9 mouse cellular contexts compared by ENCODE assay signal in genomic region chr8:65618966-65619365, GRCm38 (mm10). TPM values are rescaled to one million over a fixed set of nuclear protein-coding genes. Genes with fewer than 3 reads are reported as not detected.
A peak's percentile ranks its signal among the peaks of the same experiment; 100 is the strongest.
DNase-seq lines count a peak whose midpoint lies in the region; ATAC-seq lines count a peak whose summit lies in the region.
"Had no signal": no experiment of that assay in that cellular context is flagged by ENCODE, and none has a peak within 500 bp of the region (broad histone marks: within the 10 kb centered on the region; RNA-seq: fewer than 3 reads in every experiment).

No protein-coding gene starts in this region.

- no peak overlapping the region for H3K9ac ChIP-seq in intestine, embryonic 16.5 days (ENCODE audit: low read depth, low read length)
- H3K9ac ChIP-seq: limb, embryonic 15.5 days had no signal

- no peak overlapping the region for H3K4me2 ChIP-seq in intestine, embryonic 16.5 days (ENCODE audit: low read depth, low read length)
- H3K4me2 ChIP-seq: limb, embryonic 15.5 days had no signal

- no peaks in the 10 kb centered on the region for H3K36me3 ChIP-seq in hindbrain, embryonic 10.5 days
- H3K36me3 ChIP-seq in intestine, embryonic 16.5 days (ENCODE audit: control insufficient read depth, insufficient read depth, low read length), result no peaks in the 10 kb centered on the region
- H3K36me3 ChIP-seq: limb, embryonic 15.5 days had no signal

- peaks cover 21% of the 10 kb centered on the region for H3K27me3 ChIP-seq in hindbrain, embryonic 10.5 days (ENCODE audit: insufficient read depth, poor library complexity, severe bottlenecking)
- H3K27me3 ChIP-seq in intestine, embryonic 16.5 days (replicated peaks; ENCODE audit: control insufficient read depth, insufficient read depth, low read length), result peaks cover 7% of the 10 kb centered on the region; the same call in 1 of the 2 replicates

- peaks cover 12% of the 10 kb centered on the region; the same call in 1 of the 2 replicates for H3K4me1 ChIP-seq in hindbrain, embryonic 10.5 days (replicated peaks)
- no peaks in the 10 kb centered on the region for H3K4me1 ChIP-seq in intestine, embryonic 16.5 days (ENCODE audit: control insufficient read depth, insufficient read depth, low read length)
- H3K4me1 ChIP-seq: limb, embryonic 15.5 days had no signal

- intact Hi-C loops in left cerebral cortex, postnatal 14 days (cut with DNase I), result no loop called here
- intact Hi-C loops in heart, postnatal 10 days (cut with DNase I), result no loop called here

- H3K9me3 ChIP-seq in hindbrain, embryonic 10.5 days, result no peaks in the 10 kb centered on the region
- no peaks in the 10 kb centered on the region for H3K9me3 ChIP-seq in intestine, embryonic 16.5 days (ENCODE audit: control insufficient read depth, low read length)
- H3K9me3 ChIP-seq: limb, embryonic 15.5 days had no signal

- DNase-seq in right cerebral cortex, postnatal 10 days (ENCODE audit: low spot score in 2 of 2), result peak; percentile 34 to 41
- DNase-seq in right cerebral cortex, postnatal 25 days, result no peak
- no peak for DNase-seq in hindbrain, embryonic 10.5 days (ENCODE audit: low spot score)
- DNase-seq in left cerebral cortex, postnatal 14 days (ENCODE audit: low spot score in 2 of 2), result peak; percentile 5 to 16
- peak; percentile 36 for DNase-seq in right cerebral cortex, postnatal 4 days
- no peak for DNase-seq in heart, postnatal 10 days
- DNase-seq in cerebellum, postnatal 36 days, result no peak

- H3K27ac ChIP-seq in hindbrain, embryonic 10.5 days, result no peak overlapping the region
- no peak overlapping the region for H3K27ac ChIP-seq in intestine, embryonic 16.5 days (ENCODE audit: low read length)
- H3K27ac ChIP-seq: limb, embryonic 15.5 days had no signal

- peak overlapping the region; percentile 45; the same call in 1 of the 2 replicates for H3K4me3 ChIP-seq in hindbrain, embryonic 10.5 days
- H3K4me3 ChIP-seq in intestine, embryonic 16.5 days (ENCODE audit: low read length), result no peak overlapping the region
- H3K4me3 ChIP-seq: limb, embryonic 15.5 days had no signal

- ATAC-seq in intestine, embryonic 16.5 days, result no peak

- 33% methylated on average over 7 of the region's 7 CpGs for WGBS in hindbrain, embryonic 10.5 days
- 37% methylated on average over 7 of the region's 7 CpGs for WGBS in intestine, embryonic 16.5 days

RNA-seq across cellular contexts. Expression of gene March1, which starts 1.3 kb away (rescaled TPM):
- 1.6 and 5.2 TPM in 2 replicates for polyA plus RNA-seq in hindbrain, embryonic 10.5 days (2016; fragmentation: Nextera tagmentation; extraction: Ambion mirVana)
- 10 to 100 TPM; 52.1 to 59.2 TPM for total RNA-seq in left cerebral cortex, postnatal 14 days (2021)
- total RNA-seq in heart, postnatal 10 days (2021), result 1 to 10 TPM in 1 of 2 experiments, under 1 TPM in 1; 0.89 to 1.3 TPM
- 0.51 and 0.60 TPM in 2 replicates for polyA plus RNA-seq in intestine, embryonic 16.5 days (2015; fragmentation: Nextera tagmentation; extraction: Ambion mirVana)

Comparison
In these comparisons a context has a peak if more than half of its experiments do, and no peak if none do; other contexts are left out.
1. DNase-seq: peak in right cerebral cortex, postnatal 10 days (2 of 2), left cerebral cortex, postnatal 14 days (2 of 2) and right cerebral cortex, postnatal 4 days (single experiment); none in right cerebral cortex, postnatal 25 days (single experiment), hindbrain, embryonic 10.5 days (single experiment), heart, postnatal 10 days (0 of 2) and cerebellum, postnatal 36 days (0 of 2).
2. RNA of gene March1, which starts 1.3 kb away (total RNA-seq): 52.1 to 59.2 TPM in left cerebral cortex, postnatal 14 days; 0.89 to 1.3 TPM in heart, postnatal 10 days; every median in the first group is over 10 times any median in the second.